Mouse (Mus musculus): Measurements from ENCODE around the gene Plin2.
"Not testable (repeated sequence)": the region's sequence is repeated elsewhere in the genome, so short reads cannot be mapped to it uniquely, and the experiment has no call there.

The Plin2 gene

DNA sequence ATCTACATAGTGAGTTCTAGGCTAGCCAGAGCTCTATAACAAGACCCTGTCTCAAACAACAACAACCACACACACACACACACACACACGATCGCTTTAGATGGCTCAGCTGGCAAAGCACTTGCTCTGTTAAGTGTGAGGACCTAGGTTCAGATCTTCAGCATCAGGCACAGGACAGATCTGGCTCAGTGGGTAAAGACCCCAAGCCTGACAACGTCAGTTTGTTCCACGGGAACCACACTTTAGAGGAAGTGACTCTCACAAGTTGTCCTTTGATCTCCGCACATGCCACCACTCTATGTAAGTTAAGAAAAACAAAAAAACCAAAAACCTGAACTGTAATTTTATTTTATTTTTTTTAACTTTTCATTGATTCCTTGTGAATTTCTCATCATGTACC, 13.4 kb upstream of the Plin2 start:
- DNase-seq, result no peak

DNA sequence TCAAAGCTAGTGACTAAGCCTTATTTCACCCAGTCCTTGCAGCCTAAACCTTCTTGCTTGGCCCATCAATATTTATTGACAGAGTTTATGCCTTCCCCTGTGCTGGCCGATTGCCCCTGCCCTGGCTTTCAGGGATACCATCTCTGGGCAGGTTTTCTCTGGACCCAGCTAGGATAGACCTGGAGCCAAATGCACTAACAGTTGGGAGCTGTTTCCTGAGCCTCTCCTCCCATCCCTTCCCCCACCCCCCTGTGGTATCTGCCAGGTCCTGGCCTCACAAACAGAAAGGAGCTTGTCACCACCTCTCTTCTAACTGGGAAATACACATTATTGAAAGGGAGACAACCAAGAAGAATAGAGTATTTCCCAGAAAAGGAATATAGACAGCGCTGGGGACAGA, 12.0 kb upstream of the Plin2 start:
- no peak for DNase-seq

DNA sequence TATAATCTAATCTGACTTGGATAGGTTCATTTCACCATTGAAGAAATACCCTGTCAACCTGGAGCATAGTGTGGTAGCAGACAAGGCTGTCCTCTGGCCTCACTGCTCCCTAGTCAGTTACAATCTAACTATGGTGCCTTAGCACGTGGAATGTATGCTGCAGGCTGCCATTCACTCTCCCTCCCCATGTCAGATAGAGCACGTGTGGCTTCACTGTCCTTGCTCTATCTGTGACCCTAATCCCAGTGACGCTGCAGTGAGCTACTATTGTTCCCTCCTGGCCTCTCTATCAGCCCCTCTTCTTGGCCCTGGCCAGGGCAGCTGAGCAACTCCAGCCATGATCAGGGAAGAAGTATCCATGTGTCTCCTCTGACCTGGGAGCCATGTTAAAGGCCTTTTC, 11.6 kb upstream of the Plin2 start:
- no peak for DNase-seq

DNA sequence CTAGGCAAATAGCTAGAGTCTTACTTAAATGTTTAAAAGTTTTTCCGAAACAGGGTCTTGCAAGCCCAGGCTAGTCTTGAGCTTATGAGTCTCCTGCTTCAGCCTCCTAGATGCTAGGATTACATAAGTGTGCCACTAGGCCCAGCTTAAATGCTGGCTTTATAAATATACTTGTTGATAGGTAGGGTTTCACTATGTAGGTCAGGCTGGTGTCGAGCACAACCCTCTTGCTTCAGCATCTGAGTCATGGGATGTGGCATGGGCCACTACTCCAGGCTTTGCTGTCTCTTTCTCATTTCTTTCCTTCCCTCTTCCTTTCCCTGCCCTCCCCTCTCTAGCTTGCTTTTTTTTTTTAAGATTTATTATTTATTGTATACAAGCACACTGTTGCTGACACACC, 9.8 kb upstream of the Plin2 start:
- no peak for DNase-seq

DNA sequence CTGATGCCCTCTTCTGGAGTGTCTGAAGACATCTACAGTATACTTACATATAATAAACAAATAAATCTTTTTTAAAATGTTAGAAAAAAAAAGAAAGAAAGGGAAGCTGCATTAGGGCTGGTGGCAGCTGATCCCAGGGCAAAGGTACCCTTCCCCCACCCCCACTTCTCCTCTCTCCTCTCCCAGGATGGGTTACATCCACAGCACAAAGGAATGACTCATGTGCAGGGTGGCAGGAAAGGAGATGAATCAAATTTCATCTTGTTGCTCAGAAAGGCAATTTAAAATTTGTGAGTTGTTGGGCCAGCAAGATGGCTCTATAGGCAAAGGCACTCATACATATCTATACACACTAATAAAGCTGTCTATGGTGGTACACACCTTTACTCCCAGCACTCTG, 6.9 kb upstream of the Plin2 start:
- no peak for DNase-seq

DNA sequence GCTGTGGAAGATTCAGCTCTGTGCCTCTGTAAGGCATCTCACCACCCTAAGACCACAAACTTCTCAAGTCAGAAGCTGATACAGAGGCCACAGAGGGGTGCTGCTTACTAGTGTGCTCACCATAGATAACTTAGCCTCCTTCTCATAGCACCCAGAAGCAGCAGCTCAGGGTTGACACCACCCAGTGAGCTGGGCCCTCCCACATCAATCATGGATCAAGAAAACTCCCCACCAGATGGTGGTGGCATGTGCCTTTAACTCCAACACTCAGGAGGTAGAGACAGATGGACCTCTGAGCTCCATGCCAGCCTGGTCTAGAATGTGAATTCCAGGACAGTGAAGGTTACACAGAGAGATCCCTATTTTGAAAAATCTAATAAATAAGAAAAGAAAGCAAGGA, 4.9 kb upstream of the Plin2 start:
- peak; percentile 29 for DNase-seq

DNA sequence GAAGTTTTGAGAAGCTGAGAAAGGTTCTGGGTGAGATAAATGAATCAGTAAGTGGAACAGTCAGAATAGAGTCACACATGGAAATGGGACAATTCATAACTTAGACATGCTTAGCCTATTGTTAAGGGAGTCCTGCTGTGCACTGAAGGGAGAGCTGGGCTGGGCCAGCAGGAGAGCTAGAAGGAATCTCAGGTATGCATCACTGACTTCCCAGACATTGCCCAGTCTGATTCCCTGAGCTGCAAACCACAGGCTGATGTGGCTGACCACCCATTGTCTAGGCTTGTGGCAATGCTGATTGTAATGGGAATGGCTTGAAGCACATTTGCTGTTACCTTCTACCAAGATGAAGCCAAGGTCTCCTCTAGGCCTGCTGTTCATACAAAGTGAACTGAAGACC, 4.3 kb upstream of the Plin2 start:
- DNase-seq, result not testable (repeated sequence)

DNA sequence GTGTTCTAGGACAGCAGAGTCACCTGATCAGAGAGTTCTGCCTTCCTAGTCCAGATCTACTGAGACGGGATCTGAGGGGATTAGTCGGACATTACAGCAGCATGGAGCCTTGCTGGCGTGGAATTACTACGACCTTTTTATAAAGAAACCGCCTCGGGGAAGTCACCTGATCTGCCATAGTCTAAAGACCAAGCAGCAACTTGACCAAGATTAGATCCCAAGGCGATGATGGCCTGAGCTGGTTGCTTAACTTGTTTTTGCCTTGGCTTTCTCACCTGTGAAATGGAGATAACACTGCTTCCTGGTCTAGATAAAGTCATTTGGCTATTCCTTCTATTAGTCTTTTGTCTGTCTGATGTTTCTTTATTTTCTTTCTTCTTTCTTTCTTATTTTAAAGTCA, 2.6 kb upstream of the Plin2 start:
- DNase-seq, result no peak

DNA sequence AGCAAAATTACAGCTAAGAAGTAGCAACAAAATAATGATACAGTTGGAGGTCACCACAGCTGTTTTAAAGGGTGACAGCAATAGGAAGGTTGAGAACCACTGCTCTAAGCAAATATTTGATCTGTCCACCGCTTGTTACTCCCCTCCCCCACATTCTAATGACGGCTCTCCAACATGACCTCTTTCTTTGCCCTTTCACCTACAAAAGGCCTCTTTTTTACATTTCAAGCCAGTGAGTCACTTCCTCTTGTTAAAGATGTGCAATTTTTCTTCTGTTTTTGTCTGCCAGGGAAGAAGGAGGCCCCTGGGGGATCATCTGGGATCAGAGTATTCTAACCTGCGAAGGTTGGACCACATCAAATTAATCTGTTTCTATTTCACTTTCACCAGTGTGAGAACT, 1.9 kb upstream of the Plin2 start:
- no peak for DNase-seq

DNA sequence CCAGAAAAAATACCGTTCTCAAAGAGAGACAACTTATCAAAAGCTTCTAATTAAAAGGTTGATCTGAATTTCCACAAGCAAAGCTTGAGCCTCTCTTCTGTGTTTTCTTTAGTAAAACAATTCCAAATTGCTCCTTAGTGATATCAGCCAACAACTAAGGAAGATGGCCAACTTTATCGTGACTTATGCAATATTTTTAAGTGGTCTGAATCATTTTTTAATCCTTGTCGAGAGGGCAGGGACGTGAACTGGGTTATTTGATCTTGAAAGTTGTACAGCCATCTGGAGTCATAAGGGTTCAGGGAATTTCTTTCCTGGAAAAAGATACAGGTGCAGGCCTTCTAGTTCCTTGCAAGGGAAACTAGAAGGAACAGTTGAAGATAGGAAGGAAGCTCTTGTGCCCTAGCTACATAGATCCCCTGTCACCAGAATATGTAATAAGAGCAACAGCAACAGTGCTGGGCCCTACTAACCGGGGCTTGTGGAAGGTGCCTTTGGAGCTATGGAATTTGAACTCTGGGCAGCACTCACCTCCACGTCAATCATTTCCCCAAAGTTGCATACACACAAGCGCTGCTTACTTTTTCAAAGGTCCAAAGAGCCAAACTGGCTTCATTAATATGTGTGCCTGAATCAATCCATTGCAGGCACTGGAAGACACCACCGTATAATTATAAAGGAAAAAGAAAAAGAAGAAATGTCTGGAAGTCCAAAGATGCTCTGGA, 884 bp upstream of the Plin2 start:
- DNase-seq, result no peak

DNA sequence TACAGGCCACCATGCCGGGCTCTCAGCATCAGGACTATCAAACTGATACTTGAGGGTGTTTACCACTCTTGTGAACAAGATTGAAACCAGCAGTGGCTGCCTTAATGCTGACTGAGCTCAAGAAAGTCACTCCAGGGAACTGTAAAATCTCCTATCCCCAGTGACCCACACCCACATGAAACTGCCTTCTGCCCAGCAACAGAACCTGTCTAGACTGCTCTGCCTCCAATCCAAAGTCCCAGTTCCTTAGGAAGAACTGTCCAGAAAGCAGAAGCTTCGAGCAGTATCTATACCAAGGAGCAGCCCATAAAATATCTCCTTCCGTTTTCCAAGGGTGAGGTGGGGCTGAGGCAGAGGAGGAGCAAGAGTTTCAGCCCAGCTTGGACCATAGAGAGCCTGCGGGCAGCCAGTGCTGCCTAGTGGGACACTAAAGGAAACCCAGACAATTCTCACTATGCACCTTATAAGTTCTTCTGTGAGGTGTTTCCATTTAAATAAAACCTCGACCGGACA, 563 bp downstream of the Plin2 start:
- not testable (repeated sequence) for DNase-seq

DNA sequence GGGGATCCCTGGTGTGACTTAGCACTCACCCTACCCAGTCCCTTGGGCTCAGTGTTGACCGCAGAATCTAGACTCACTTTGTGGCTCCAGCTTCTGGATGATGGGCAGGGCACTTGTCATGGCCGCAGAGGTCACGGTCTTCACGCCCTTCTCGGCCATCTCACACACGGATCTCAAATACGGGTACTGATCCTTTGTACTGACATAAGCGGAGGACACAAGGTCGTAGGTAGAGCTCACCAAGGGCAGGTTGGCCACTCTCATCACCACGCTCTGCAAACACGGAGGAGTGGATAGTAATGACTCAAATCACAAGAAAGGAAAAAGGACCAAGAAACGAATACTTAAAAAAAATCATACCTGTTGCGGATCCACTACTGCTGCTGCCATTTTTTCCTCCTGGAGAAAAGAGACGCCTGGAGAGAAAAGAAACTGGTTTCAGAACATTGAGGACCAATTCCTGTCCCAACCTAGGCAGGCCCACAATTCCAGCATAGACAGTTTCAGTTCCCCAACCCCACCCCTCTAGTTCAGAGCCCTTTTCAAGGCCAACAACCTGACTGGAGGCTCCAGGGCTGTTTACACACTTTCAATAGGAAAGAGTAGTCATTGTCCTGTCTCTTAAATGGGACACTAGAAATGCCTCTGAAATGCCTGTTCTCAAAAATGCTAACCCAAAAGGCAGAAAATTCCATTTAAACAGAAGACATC, 1.4 kb downstream of the Plin2 start:
- DNase-seq, result no peak

DNA sequence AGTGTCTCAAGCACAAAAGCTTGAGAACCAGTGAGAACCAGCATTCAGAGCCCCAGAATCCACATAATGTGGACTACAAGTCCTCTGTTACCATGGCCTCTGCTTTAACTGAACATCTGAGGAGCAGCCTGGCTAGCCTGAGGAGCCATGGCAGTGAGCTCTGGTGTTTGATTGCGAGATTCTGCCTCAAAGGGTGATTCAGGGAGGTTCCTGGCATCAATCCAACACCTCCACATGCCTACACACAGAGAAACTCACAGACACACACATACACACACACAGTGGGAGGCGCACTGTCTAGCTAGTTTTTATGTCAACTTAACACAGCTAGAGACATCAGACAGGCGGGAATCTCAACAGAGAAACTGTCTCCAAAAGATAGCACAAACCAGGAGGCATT, 4.3 kb downstream of the Plin2 start:
- DNase-seq, result no peak

DNA sequence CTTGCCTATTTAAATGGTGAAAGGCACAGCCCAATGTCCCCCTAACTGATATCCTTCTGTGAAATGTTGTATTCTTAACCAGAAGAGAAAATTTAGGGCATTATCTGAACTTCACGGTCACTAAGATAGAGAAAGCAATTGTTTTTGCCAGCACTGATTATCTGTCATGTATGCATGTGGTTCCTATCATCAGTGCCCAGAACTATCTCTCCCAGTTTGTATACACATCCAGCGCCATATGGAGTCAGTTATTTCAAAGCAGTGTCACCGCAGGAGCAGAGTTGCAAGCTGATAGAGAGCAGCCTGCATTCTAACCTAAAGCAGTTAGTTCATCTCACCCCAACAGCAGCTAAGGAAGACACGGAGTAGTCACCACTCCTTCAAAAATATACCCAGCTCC, 5.9 kb downstream of the Plin2 start:
- no peak for DNase-seq

DNA sequence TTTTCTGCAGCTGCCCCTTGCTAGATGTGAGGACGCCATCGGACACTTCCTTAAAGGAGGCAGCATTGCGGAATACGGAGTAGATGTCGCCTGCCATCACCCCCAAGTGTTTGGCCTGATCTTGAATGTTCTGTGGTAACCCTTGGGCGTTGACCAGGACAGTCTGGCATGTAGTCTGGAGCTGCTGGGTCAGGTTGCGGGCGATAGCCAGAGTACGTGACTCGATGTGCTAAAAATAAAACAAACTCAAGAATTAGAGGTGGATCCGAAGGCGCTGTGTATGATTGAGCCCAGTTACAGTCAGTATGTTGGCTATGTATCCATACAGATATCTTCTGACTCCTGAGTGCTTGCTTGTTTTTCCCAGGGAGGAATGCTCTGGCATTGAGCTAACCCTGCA, 12.7 kb downstream of the Plin2 start:
- no peak for DNase-seq

DNA sequence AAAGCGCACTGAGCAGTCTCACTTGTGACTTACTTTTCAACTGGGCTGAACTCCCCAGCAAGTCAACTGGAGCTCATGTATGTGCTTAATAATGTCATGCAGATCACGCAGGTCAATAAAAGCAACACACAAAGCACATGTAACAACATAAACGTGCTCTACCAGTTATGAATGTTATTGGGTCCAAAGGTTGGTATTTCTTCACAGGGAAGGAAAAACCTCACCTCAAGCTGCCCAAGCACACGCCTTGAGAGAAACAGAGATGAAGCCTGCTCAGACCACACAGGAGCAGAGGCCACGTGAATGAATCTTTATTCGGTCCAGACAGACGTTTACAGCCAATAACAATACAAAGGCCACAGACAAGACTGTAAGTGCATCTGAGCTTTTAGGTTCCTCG, 13.4 kb downstream of the Plin2 start:
- not testable (repeated sequence) for DNase-seq

DNA sequence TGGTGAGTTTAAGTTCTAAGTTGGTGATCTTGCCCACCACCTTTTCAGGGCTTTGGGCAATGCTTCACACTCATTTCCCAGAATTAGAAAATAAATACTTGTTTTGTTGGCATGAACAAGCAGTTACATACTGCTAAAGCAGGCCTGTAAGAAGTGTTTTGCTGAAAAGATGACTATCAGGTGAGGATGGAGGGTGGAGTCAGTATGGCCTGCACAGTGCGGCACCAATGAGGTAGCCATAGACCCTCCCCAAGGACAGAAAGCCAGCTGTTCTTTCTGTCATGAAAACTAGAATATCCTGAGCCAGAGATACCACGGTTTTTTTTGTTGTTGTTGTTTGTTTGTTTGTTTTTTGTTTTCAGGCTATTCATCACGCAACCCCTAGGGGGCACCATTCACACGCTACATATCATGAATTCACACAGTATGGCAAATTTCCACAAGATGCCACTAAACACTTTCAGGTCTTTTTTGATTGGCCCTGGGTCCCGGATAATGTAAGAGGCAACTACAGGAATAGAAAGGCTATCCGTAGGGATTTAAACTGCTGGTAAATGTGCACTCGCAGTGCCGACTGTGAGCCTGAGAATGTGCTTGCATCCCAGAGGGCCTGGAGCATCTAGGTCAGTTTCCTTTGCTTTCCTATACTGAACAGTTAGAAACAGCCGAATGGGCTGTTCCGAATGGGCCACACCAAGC, 18.0 kb downstream of the Plin2 start:
- DNase-seq, result peak; percentile 29

DNA sequence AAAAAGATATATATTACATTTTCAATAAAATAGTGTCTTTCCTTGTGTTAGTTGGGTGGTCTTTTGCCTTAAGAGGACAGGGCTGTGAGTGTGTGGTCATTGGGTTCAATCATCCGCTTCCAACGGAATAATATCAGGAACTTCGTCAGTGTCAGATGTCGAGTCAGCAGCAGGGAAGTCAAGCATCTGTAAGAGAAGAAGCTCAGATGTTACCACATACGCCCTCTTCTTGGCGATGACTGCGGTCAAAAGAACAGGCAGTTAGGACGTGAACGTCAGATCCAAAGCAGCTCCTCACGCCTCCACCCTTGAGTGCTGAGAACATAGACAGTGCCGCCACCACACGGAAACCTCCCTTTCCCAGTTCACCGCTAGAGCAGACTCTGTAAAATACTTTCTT, 21.5 kb downstream of the Plin2 start:
- not testable (repeated sequence) for DNase-seq

DNA sequence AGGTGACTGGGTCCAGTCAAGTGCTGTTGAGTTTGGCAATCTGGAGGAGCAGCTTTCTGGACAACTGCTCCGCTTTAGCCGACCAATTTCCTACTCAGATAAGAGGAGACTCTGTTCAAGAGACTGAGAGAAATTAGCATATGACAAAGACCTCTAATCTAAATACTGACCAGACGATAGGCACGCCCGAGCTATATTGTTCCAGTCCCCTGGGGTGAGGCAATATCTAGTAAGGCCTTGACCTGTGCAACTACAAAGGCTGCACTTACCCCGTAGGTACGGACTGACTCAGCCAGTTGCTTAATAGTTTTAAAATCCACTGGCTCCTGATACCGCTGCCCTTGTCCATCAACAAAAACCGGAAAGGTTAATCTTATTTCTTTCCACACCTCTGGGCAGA, 32.3 kb downstream of the Plin2 start:
- DNase-seq, result not testable (repeated sequence)

DNA sequence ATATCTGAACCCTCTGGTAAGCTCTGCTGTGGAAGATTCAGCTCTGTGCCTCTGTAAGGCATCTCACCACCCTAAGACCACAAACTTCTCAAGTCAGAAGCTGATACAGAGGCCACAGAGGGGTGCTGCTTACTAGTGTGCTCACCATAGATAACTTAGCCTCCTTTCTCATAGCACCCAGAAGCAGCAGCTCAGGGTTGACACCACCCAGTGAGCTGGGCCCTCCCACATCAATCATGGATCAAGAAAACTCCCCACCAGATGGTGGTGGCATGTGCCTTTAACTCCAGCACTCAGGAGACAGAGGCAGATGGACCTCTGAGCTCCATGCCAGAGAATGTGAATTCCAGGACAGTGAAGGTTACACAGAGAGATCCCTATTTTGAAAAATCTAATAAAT, 35.0 kb downstream of the Plin2 start:
- peak; percentile 23 for DNase-seq

DNA sequence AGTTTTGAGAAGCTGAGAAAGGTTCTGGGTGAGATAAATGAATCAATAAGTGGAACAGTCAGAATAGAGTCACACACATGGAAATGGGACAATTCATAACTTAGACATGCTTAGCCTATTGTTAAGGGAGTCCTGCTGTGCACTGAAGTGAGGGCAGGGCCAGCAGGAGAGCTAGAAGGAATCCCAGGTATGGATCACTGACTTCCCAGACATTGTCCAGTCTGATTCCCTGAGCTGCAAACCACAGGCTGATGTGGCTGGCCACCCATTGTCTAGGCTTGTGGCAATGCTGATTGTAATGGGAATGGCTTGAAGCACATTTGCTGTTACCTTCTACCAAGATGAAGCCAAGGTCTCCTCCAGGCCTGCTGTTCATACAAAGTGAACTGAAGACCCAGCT, 35.5 kb downstream of the Plin2 start:
- DNase-seq, result not testable (repeated sequence)

DNA sequence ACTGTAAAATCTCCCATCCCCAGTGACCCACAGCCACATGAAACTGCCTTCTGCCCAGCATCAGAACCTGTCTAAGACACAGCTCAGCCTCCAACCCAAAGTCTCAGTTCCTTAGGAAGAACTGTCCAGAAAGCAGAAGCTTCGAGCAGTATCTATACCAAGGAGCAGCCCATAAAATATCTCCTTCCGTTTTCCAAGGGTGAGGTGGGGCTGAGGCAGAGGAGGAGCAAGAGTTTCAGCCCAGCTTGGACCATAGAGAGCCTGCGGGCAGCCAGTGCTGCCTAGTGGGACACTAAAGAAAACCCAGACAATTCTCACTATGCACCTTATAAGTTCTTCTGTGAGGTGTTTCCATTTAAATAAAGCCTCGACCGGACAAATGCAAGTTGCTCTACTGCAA, 37.3 kb downstream of the Plin2 start:
- not testable (repeated sequence) for DNase-seq

DNA sequence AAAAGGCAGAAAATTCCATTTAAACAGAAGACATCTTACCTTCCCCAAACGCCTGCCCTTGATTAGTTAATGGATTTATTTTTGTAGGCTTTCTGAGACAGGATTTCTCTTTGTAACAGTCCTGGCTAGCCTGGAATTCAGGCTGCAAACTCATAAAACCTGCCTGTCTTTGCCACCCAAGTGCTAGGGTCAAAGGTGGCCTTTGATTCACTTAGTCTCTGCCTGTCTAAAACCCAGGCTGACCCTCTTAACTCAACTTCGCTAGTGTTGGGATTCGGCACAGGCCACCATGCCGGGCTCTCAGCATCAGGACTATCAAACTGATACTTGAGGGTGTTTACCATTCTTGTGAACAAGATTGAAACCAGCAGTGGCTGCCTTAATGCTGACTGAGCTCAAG, 38.0 kb downstream of the Plin2 start:
- DNase-seq, result no peak

DNA sequence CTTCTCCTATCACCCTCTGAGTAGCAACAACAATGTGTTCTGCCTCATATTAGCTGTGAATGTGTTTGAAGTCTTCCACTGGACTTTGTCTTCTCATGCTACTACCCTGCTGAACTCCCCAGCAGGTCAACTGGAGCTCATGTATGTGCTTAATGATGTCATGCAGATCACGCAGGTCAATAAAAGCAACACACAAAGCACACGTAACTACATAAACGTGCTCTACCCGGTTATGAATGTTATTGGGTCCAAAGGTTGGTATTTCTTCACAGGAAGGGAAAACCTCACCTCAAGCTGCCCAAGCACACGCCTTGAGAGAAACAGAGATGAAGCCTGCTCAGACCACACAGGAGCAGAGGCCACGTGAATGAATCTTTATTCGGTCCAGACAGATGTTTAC, 43.4 kb downstream of the Plin2 start:
- DNase-seq, result not testable (repeated sequence)
